Mouse (Mus musculus) kidney, postnatal 36 days (tissue): ENCODE data around the gene Timm13.

Experiments used
- DNase-seq, 2 experiments: peaks; one replicate each; pipeline ENCODE4 v3.0.0; 2021 to 2022; ENCODE audit warnings: mixed read lengths in 2 of 2

Gene Timm13

GRCm38 (mm10) chr10:80932700-80933420 lies 32.1 kb upstream of the Timm13 start:
- peak in 1 of 2 experiments; percentile 28 for DNase-seq

- peak in 1 of 2 experiments; percentile 37 for DNase-seq
These were observed 31.4 kb upstream of the Timm13 start for GRCm38 (mm10) chr10:80932206-80932605.

GRCm38 (mm10) chr10:80931695-80932094 lies 30.9 kb upstream of the Timm13 start:
- DNase-seq = no peak

GRCm38 (mm10) chr10:80931153-80931671 lies 30.4 kb upstream of the Timm13 start:
- DNase-seq = peak; percentile 53 to 61

- no peak for DNase-seq
These were observed 29.8 kb upstream of the Timm13 start for GRCm38 (mm10) chr10:80930361-80931152.

- peak; percentile 99 for DNase-seq
These were observed 28.8 kb upstream of the Timm13 start, which contains the start of gene Gadd45b for GRCm38 (mm10) chr10:80929299-80930226. Gene Gadd45b, plus strand, starts transcription at chr10:80930073.

- peak; percentile 90 to 95 for DNase-seq
These were observed 28.0 kb upstream of the Timm13 start for GRCm38 (mm10) chr10:80928586-80929298.

- no peak for DNase-seq
These were observed 24.7 kb upstream of the Timm13 start for GRCm38 (mm10) chr10:80925472-80925871.

GRCm38 (mm10) chr10:80921923-80922322 lies 21.2 kb upstream of the Timm13 start:
- DNase-seq = peak; percentile 55 to 69

- DNase-seq = peak; percentile 77 to 87
These were observed 17.1 kb upstream of the Timm13 start, which contains the start of gene Lmnb2 for GRCm38 (mm10) chr10:80917779-80918434. Gene Lmnb2, minus strand, starts transcription at chr10:80918245.

- DNase-seq = peak; percentile 59 to 72
These were observed 16.6 kb upstream of the Timm13 start for GRCm38 (mm10) chr10:80917336-80917778.

GRCm38 (mm10) chr10:80915736-80916135 lies 15.0 kb upstream of the Timm13 start:
- no peak for DNase-seq

GRCm38 (mm10) chr10:80915260-80915659 lies 14.5 kb upstream of the Timm13 start:
- no peak for DNase-seq

- peak; percentile 39 to 46 for DNase-seq
These were observed 13.5 kb upstream of the Timm13 start for GRCm38 (mm10) chr10:80914253-80914656.

- DNase-seq = no peak
These were observed 12.7 kb upstream of the Timm13 start for GRCm38 (mm10) chr10:80913364-80914011.

- DNase-seq = no peak
These were observed 11.1 kb upstream of the Timm13 start for GRCm38 (mm10) chr10:80911891-80912290.

- DNase-seq = no peak
These were observed 10.6 kb upstream of the Timm13 start for GRCm38 (mm10) chr10:80911354-80911753.

- DNase-seq = no peak
These were observed 8.8 kb upstream of the Timm13 start for GRCm38 (mm10) chr10:80909375-80910162.

- no peak for DNase-seq
These were observed 3.9 kb upstream of the Timm13 start for GRCm38 (mm10) chr10:80904709-80905108.
